Mouse (Mus musculus) lung, postnatal 14 days (tissue): ENCODE data around the gene Snx15.

Experiments
- DNase-seq: peaks from one replicate; pipeline ENCODE4 v3.0.0; 2021

Snx15 gene

DNA sequence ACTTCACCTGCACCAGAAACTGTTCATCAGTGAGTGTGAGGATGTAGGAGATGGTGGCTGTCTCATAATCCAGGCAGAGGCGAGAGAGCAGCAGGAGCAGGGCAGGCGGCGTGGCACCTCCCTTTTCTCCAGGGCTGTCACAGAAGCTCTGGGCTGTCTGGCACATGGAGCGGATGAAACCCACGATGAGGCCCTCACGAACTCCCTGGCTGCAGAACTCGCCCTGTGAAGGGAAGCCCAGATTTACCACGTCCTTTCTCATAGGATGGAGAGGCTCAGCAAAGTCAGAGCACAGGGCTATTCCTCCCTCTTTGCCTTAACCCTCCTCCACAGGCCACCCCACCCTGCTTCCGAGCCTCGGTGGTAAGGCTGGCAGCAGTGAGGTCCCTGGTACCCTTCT lies 58.3 kb downstream of the Snx15 start:
- DNase-seq = no peak
